Mouse (Mus musculus) T-helper 17 cell (primary cell): ENCODE data around the gene Cd2.

Experiments
- in situ Hi-C, 2 experiments: fragments of 300-600 bp; cut with MboI, MseI; formaldehyde crosslinking; loops; 1 replicate in 1 of 2; 2 replicates in 1 of 2; pipeline ENCODE4 v1.15.1; 2025; ENCODE audit warnings: high pct_unique_total_duplicates in 2 of 2

The Cd2 gene

GRCm38 (mm10) chr3:101278396-101278795 is 9.3 kb downstream of the Cd2 start:
- in situ Hi-C loops = loop anchor here (5.0 to 25.0 kb wide), 4 partner anchors 41 to 2009 kb away; partner anchors contain the start of genes Tent5c (in 1 of the 2) and Trim33 (in 1 of the 2)

- in situ Hi-C loops = loop anchor here (5.0 to 25.0 kb wide), 4 partner anchors 41 to 2009 kb away; partner anchors contain the start of genes Tent5c (in 1 of the 2) and Trim33 (in 1 of the 2)
Observed at GRCm38 (mm10) chr3:101277830-101278229, 9.9 kb downstream of the Cd2 start.

GRCm38 (mm10) chr3:101276501-101277320 is 11.0 kb downstream of the Cd2 start:
- in situ Hi-C loops = loop anchor here (5.0 to 25.0 kb wide), 4 partner anchors 39 to 2011 kb away; partner anchors contain the start of genes Tent5c (in 1 of the 2) and Trim33 (in 1 of the 2)

GRCm38 (mm10) chr3:101275636-101276300 is 12.0 kb downstream of the Cd2 start:
- in situ Hi-C loops = loop anchor here (5.0 to 25.0 kb wide), 4 partner anchors 38 to 2012 kb away; partner anchors contain the start of genes Tent5c (in 1 of the 2) and Trim33 (in 1 of the 2)

- in situ Hi-C loops = loop anchor here (5.0 to 25.0 kb wide), 4 partner anchors 37 to 2013 kb away; partner anchors contain the start of genes Tent5c (in 1 of the 2) and Trim33 (in 1 of the 2)
Observed at GRCm38 (mm10) chr3:101274794-101275193, 12.9 kb downstream of the Cd2 start.

- in situ Hi-C loops = loop anchor here in 1 of 2 experiments (10.0 kb wide), 2 partner anchors 49 to 789 kb away; partner anchors contain the start of gene Tent5c
Observed at GRCm38 (mm10) chr3:101274041-101274770, 13.5 kb downstream of the Cd2 start.

GRCm38 (mm10) chr3:101272166-101272565 is 15.6 kb downstream of the Cd2 start:
- in situ Hi-C loops = loop anchor here in 1 of 2 experiments (10.0 kb wide), 2 partner anchors 47 to 787 kb away; partner anchors contain the start of gene Tent5c

- in situ Hi-C loops = loop anchor here in 1 of 2 experiments (10.0 kb wide), 2 partner anchors 46 to 786 kb away; partner anchors contain the start of gene Tent5c
Observed at GRCm38 (mm10) chr3:101270833-101271232, 16.9 kb downstream of the Cd2 start.

- in situ Hi-C loops = no loop called here
Observed at GRCm38 (mm10) chr3:101268361-101268760, 19.4 kb downstream of the Cd2 start.

- in situ Hi-C loops = no loop called here
Observed at GRCm38 (mm10) chr3:101265561-101266091, 22.1 kb downstream of the Cd2 start.

GRCm38 (mm10) chr3:101258976-101259375 is 28.8 kb downstream of the Cd2 start:
- in situ Hi-C loops = no loop called here

GRCm38 (mm10) chr3:101256090-101256489 is 31.6 kb downstream of the Cd2 start:
- in situ Hi-C loops = no loop called here

- in situ Hi-C loops = no loop called here
Observed at GRCm38 (mm10) chr3:101252141-101252540, 35.6 kb downstream of the Cd2 start.

GRCm38 (mm10) chr3:101249846-101250245 is 37.9 kb downstream of the Cd2 start:
- in situ Hi-C loops = no loop called here

- in situ Hi-C loops = no loop called here
Observed at GRCm38 (mm10) chr3:101245212-101245611, 42.5 kb downstream of the Cd2 start.

GRCm38 (mm10) chr3:101243002-101243401 is 44.7 kb downstream of the Cd2 start:
- in situ Hi-C loops = no loop called here

- in situ Hi-C loops = no loop called here
Observed at GRCm38 (mm10) chr3:101241866-101242265, 45.9 kb downstream of the Cd2 start.

GRCm38 (mm10) chr3:101240859-101241258 is 46.9 kb downstream of the Cd2 start:
- in situ Hi-C loops = no loop called here

GRCm38 (mm10) chr3:101239236-101239635 is 48.5 kb downstream of the Cd2 start:
- in situ Hi-C loops = loop anchor here in 1 of 2 experiments (5.0 kb wide), 1 partner anchor 38 kb away; no protein-coding TSS in a partner anchor

- in situ Hi-C loops = loop anchor here in 1 of 2 experiments (5.0 kb wide), 1 partner anchor 39 kb away; no protein-coding TSS in a partner anchor
Observed at GRCm38 (mm10) chr3:101238695-101239094, 49.0 kb downstream of the Cd2 start.
